Mouse (Mus musculus): ENCODE results near the gene Bex4.
"Not testable (repeated sequence)": the region's sequence is repeated elsewhere in the genome, so short reads cannot be mapped to it uniquely, and the experiment has no call there.

Gene Bex4

GRCm38 (mm10) chrX:136138827-136139639 lies at the start of gene Bex4:
Bex4 (plus strand) TSS chrX:136138996.
- not testable (repeated sequence) for DNase-seq

GRCm38 (mm10) chrX:136092497-136093279 lies 46.1 kb upstream of the Bex4 start:
- no peak for DNase-seq

- DNase-seq: no peak
Observed at GRCm38 (mm10) chrX:136094421-136094820, 44.4 kb upstream of the Bex4 start.

- DNase-seq: peak; percentile 25
Observed at GRCm38 (mm10) chrX:136104046-136104723, 34.6 kb upstream of the Bex4 start.

DNA sequence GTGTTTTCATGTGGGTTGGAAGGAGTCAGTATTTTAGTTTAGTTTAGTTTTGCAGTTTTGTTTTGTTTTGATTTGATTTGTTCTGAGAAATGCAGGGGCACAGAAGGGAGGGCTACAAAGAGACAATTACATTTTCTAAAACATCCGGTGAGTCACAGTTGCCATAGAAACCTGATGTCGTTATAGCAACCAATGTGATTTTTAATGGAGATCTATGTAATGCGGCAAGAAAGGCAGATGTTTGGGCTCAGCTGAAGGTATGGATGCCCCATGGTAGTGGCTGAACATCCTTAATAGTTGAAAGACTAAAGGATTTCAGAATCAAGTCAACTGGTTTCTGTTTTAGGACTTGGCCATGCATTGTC lies 34.1 kb upstream of the Bex4 start:
- no peak for DNase-seq

GRCm38 (mm10) chrX:136107942-136108341 lies 30.9 kb upstream of the Bex4 start:
- DNase-seq: peak; percentile 60

- no peak for DNase-seq
Observed at GRCm38 (mm10) chrX:136115015-136115414, 23.8 kb upstream of the Bex4 start.

GRCm38 (mm10) chrX:136115419-136115961 lies 23.3 kb upstream of the Bex4 start:
- DNase-seq: peak; percentile 67

- DNase-seq: no peak
Observed at GRCm38 (mm10) chrX:136127038-136127743, 11.6 kb upstream of the Bex4 start.

DNA sequence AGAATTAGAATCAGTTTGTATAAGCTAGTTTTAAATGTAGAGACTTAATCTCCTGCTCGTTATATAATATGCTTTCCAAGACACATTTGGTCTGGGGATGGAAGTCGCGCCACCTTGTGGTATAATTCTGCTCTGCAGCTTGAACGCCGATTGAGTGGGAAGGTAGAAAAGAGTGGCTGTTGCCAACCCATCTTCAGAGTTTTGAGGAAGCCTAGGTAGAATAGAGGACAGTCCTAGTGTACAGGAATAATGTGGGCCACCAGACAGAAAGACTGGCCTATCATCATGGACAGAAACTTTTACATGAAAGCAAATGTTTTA lies 11.1 kb upstream of the Bex4 start:
- peak; percentile 64 for DNase-seq

- no peak for DNase-seq
Observed at GRCm38 (mm10) chrX:136135559-136135958, 3.2 kb upstream of the Bex4 start.

- DNase-seq: not testable (repeated sequence)
Observed at GRCm38 (mm10) chrX:136139640-136140004, 826 bp downstream of the Bex4 start.

- DNase-seq: no peak
Observed at GRCm38 (mm10) chrX:136141385-136141784, 2.6 kb downstream of the Bex4 start.

DNA sequence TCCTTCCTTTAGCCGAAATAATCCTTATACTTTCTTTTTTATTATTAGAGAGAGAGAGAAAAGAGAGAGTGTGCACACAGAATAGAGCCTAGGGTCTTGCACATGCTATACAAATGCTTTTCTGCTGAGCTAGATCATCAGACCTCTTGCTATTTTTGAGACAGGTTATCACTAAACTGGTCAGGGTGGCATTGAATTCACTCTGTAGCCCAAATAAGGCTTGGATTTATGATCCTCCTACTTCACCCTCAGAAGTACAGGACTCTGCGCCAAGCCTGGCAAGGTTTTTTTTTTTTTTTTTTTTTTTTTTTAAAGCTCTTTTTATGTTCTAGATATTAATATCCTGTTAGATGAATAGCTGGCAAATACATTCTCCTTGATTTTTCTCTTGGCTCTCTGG lies 4.9 kb downstream of the Bex4 start:
- no peak for DNase-seq

GRCm38 (mm10) chrX:136144195-136144594 lies 5.4 kb downstream of the Bex4 start:
- DNase-seq: no peak

GRCm38 (mm10) chrX:136170625-136171024 lies 31.8 kb downstream of the Bex4 start:
- no peak for DNase-seq

- DNase-seq: peak; percentile 47
Observed at GRCm38 (mm10) chrX:136171189-136172117, 32.7 kb downstream of the Bex4 start.

DNA sequence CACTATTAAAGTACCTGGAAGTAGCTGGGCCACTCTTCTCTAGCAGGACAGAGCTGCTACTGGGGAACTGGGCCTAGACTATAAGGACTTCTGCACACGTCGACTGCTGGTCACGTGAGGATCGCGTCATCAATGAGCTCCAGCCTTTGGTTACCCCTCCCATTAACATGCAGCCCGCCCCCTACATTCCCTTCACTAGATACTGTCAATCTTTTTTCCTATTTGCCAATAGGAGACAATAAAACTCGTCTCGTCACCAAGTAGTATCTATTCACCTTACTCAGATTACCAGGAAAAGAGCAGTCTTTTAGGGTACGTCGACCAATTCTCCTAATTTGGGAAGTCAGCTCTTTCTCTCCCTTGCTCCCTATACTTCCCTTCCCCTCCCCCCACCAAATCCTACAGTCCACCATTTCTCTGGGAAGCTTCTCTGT lies 33.3 kb downstream of the Bex4 start, which contains the start of gene Tceal8:
Gene Tceal8, minus strand, starts transcription at position 225 of the 434 bp plus-strand sequence.
- peak; percentile 62 for DNase-seq

- no peak for DNase-seq
Observed at GRCm38 (mm10) chrX:136172786-136173185, 34.0 kb downstream of the Bex4 start.

GRCm38 (mm10) chrX:136180897-136181553 lies 42.2 kb downstream of the Bex4 start:
- DNase-seq: no peak

GRCm38 (mm10) chrX:136183107-136183506 lies 44.3 kb downstream of the Bex4 start:
- no peak for DNase-seq

Data from right cerebral cortex, postnatal 4 days (tissue).